Mouse (Mus musculus) brain, embryonic 14.5 days (tissue): ENCODE measurements at regions not wholly inside any gene's neighbourhood (a gene's known extent, or its start where the extent isn't known, plus 50 kb on each side); places are given as distances from the start of the nearest gene placed in this dataset.

Source experiments
- CTCF ChIP-seq: fragments of 200-500 bp; IDR thresholded peaks from 2 replicates; pipeline ENCODE4 v1.5.1; 2012; ENCODE audit warnings: inconsistent platforms, mild to moderate bottlenecking, moderate library complexity, borderline replicate concordance; ENCODE audit not compliant: insufficient read depth, insufficient read length; ENCODE audit errors: extremely low read depth
- POLR2A ChIP-seq: fragments of 200-500 bp; IDR thresholded peaks from 2 replicates; pipeline ENCODE4 v1.6.1; 2012; ENCODE audit warnings: mild to moderate bottlenecking, inconsistent platforms, borderline replicate concordance; ENCODE audit not compliant: poor library complexity, insufficient read depth, insufficient read length, severe bottlenecking; ENCODE audit errors: extremely low read depth

DNA sequence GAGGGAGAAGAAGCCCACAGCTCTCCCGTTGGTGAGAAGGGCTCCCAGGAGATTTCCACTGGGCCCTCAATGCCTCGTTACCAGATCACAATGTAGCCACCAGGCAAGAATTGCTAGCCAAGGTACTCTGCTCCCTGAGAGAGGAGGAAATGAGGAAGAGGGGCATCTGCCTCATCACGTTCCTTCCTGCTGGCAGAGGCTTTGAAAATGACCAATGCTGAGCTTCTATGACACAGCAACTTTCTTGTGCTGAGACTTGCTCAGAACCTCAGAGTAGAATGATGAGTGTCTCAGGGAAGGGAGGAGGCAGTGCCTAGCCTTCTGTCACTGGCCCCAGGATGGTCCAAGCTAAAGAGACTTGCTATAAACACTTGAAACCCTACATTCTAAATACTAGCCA lies 78.7 kb upstream of the Hsd17b12 start:
- no peak for TF ChIP-seq CTCF
- no peak for TF ChIP-seq POLR2A
